Mouse (Mus musculus) adrenal gland, postnatal 14 days (tissue): ENCODE results near the gene Tmem238l. TPM values are rescaled to one million over a fixed set of nuclear protein-coding genes. Genes with fewer than 3 reads are reported as not detected.

ENCODE experiments used
- DNase-seq: peaks from one replicate; pipeline ENCODE4 v3.0.0; 2021; ENCODE audit warnings: mixed read lengths
- long read RNA-seq, 2 experiments: library from polyadenylated mRNA; stranded (forward); transcript quantifications; one replicate each; pipeline ENCODE4 v2.0.0; 2021
- total RNA-seq: library from RNA; stranded (reverse); gene quantifications from 2 replicates; pipeline ENCODE4 v1.2.3, GENCODE M21; 2021

The Tmem238l gene
- total RNA-seq, result not detected in 2 replicates
- long read RNA-seq, experiment 1, partial matches to known transcripts, result 0 of 1 reads
- long read RNA-seq, experiment 1, other reads (novel, unspliced or antisense), result 1 of 1 reads
- long read RNA-seq, experiment 2, result 0 reads

DNA sequence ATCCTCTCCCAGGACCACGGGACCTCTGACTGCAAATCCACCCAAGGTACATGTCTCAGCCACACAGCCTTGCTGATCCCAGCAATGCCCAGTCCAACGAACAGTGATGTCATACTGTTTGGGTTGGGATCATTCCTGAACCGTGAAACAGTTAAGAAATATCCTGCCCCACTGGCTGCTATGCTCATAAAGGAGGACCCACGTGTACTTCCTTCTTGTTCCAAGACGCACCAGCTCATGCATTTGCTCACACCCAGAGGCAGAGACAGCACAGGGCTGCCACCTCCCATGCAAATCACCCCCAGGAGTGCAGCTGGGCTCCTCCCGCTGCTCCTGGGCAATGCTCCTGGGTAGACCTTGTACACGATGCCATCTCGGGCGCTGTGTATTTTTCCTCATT is at the start of gene Tmem238l:
Gene Tmem238l, plus strand, starts transcription at position 336 of the 400 bp plus-strand sequence.
- no peak for DNase-seq

- peak; percentile 14 for DNase-seq
Observed at GRCm38 (mm10) chr11:66911811-66912210, 44.6 kb upstream of the Tmem238l start, which contains the start of gene Pirt. Gene Pirt (plus strand): TSS chr11:66911981.

DNA sequence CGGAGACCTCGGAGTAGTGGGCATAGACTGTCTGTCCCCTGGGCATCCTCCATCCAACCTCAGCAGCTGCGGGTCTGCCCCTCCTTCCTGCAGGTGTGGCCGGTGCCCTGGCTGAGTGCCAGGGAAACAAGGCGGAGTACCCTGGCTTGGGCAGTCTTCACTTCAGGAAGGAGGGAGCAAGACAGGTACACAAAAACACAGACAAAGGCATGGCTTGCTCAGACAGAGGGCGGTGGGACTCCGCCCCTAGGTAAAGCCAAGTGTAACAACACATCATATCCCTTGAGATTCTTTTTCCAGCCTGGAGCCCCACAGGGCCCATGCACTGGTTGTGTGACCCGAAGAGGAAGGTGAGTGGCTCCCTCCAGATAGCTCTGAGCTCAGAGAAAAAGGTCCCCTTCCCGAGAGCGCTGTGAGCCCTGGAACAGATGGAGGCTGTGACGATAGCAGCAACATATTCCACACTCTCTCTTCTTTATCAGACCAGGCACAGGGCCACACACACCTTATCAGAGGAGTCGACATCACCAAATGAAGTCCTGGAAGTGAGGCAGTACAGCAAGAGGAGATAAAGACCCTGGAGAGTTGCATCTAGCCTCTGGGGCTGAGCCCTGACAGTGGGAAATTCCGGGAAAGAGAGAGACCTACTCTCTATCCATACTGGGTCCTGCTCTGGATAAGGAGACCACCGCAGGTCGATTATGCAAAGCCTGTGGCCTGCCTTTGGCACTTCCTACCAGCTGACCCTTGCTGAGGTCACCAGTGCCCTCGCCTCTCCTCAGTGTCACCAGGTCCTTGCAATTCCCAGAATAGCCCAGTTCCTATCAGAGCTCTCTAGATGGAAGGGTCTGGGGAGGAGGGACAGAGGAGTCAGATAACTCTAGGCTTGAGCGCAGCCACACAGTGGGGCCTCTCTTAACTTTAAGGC is 43.6 kb upstream of the Tmem238l start:
- DNase-seq, result no peak

- peak; percentile 69 for DNase-seq
Observed at GRCm38 (mm10) chr11:66914249-66914648, 42.2 kb upstream of the Tmem238l start.

GRCm38 (mm10) chr11:66920012-66920411 is 36.4 kb upstream of the Tmem238l start:
- no peak for DNase-seq

DNA sequence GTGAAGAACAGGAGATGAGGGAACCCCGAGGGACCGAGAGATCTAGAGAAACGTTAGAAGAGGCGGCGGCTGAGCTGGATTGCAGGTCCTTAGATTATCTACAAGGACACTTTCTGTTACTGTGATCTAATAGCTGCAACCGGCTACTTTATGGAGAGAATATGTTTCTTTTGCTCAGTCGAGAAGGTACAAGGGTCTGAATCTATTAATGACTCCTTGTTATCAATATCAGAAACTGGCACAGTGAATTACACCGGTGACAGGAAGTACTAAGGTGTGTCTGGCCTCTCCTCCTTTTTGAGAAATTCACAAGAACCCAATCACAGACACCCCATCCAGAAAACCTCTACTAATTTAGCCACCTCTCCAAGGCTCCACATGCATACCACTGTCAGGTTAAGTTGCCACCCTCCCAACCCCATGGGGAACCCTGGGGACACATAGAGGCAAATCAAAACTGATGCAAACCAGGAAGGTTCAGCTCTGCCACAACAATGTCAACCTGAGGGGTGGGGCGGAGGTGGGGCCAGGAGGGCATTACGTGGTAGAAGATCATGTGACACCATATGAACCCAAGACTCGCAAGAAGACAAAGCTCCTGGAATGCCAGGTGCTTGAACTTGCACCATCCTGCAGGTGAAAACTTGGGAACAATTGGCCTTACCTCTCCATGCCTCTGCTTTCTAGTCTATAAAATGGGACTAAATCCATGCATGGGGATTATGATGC is 32.2 kb upstream of the Tmem238l start:
- DNase-seq, result no peak

GRCm38 (mm10) chr11:66928311-66928710 is 28.1 kb upstream of the Tmem238l start:
- DNase-seq, result no peak

DNA sequence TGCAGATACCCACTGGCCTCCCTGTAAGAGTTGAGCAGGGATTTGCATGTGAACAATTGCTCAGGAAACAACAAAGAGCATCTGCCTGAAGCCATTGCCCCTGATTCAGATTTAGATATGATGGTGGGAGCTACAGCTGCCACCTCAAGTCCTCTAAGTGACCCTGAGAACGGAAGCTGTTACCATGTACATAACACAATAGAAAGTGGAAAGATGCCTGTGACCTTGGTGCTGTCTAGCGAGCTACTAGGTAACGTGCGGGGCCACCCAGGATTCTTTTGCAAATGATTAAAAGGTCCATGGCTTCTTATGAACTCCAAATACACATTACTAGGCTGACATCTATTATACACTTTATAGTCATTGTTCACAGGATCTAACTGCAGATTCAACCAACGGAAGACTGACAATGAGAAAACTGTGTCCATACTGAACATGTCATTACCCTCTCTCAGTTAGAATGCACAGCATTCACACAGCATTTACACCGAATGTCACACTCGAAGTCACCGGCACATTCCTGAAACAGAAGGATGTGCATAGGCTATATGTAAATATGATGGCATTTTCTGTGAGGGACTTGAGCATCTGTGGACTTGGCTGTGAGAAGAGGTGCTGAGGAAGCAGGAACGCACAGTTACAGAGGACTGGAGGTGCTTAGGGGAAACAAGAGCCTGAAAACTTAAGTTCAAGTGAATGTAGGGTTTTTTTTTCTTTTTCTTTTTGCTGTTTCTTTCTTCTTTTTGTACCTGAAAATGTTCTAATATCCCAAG is 23.4 kb upstream of the Tmem238l start:
- DNase-seq, result no peak

- no peak for DNase-seq
Observed at GRCm38 (mm10) chr11:66934428-66935173, 21.8 kb upstream of the Tmem238l start.

DNA sequence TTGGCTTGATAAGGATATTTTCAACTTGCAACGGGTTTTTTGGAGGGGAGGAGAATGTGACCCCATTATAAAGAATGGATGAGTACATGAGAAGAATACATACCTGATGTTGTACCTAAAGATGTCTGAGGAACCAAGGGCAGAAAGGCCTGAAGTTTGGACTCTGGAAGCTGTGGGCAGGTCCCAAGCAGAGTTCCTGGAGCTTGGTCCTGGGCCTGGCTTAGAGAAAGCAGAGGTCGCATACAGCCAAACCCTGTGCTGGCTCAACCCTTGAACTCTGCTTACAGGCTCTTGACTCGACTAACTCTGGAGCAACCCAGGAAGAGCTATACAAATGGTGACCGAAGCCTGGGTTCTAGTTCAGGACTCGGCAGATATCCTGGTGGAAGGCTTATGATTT is 14.4 kb upstream of the Tmem238l start:
- no peak for DNase-seq

DNA sequence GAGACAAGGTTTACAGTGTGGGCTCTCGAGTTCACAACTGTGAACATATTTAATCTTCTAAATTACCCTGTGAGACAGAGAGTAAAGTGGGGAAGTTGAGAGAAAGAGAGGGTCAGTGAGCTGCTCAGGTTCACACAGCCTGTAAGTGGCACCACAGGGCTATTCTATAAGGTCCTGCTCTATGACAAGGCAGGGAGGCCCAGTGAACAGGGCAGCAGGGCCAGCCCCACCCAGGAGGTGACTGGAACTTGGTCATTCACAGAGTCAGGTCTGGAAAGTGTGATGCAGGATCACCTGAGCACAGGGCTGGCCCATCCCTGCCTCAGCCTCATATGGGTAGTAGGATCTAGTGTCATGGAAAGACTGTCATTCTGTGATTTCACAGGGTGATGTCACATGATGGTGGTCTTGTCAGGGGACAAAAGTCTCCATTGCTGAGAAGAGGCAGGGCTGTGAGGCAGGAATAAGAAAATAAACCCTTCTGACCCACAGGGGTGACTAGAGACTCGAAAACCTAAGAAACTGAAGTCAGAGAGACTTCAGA is 11.1 kb upstream of the Tmem238l start:
- DNase-seq, result no peak

DNA sequence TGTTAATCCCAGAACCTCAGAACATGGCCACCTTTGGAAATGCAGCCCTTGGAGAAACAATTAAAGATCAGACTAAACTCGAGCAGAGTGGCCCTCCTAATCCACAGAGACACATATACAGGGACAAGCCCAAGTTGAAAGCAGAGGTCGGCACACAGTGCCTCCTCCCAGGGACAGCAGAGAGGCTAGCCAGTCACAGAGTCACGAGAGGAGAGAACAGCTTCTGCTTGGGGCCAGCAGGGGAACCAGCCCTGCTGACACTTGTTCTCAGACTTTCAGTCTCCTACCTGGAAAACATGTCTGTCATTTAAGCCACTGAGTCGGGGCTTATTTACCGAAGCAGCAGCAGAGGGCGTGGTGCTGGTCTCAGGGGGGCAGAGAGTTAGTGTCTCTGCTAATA is 9.9 kb upstream of the Tmem238l start:
- DNase-seq, result no peak

GRCm38 (mm10) chr11:66946922-66947321 is 9.5 kb upstream of the Tmem238l start:
- no peak for DNase-seq

GRCm38 (mm10) chr11:66960797-66961196 is 4.4 kb downstream of the Tmem238l start:
- DNase-seq, result peak; percentile 16

GRCm38 (mm10) chr11:66961447-66962176 is 5.2 kb downstream of the Tmem238l start:
- DNase-seq, result no peak

- no peak for DNase-seq
Observed at GRCm38 (mm10) chr11:66963462-66963861, 7.0 kb downstream of the Tmem238l start.

DNA sequence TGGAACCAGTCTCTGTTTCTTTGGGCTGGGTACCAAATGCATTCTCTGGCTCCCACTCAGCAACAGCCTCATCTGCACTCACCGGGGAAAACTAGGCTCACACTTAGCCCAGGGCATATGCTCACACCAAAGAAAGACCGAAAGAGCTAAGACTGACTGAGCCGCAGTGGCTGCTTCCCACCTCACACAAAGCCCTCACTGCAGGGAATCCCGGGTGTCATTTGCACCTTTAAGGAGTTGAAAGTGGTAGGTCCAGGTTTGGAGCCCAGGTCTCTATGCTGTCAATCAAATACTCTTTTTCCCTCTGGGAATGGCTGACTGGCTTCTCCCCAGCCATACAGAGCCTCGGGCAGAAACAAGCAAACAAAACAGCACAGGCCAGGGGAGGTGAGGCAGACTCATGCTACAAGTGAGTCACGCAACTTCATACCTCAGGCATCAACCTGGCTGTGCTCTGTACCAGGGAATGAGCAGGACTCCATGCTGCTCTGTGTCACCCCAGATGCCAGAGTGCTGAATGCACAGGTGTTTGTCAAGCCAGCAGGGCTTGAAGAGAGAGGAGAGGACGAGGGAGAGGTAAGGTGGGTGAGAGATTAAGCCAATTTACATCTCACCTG is 10.2 kb downstream of the Tmem238l start:
- no peak for DNase-seq

DNA sequence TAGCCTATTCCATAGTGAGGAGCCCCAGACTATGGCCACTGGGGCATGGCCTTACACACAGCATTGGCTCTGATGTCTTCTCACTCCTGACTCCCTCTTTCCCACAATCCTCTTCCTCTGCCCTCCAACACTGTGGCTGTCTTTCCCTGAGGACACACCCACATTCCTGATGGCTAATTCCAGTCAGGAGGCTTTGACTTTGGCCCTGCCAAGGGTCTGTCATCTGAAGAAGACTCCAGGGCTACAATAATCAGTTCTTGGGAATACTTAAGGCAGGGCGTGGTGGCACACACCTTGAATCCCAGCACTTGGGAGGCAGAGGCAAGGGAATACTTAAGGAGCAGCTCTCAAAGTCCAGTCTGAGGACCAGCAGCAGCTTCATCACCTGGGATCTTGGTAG is 12.1 kb downstream of the Tmem238l start:
- no peak for DNase-seq

- no peak for DNase-seq
Observed at GRCm38 (mm10) chr11:66973507-66973906, 17.1 kb downstream of the Tmem238l start.
